Mouse (Mus musculus): ENCODE results near the gene Heatr6. TPM values are rescaled to one million over a fixed set of nuclear protein-coding genes. Genes with fewer than 3 reads are reported as not detected.

The Heatr6 gene
- total and polyA plus RNA-seq, 2 experiments from 2014 or later, result 8.9 to 15.1 TPM

DNA sequence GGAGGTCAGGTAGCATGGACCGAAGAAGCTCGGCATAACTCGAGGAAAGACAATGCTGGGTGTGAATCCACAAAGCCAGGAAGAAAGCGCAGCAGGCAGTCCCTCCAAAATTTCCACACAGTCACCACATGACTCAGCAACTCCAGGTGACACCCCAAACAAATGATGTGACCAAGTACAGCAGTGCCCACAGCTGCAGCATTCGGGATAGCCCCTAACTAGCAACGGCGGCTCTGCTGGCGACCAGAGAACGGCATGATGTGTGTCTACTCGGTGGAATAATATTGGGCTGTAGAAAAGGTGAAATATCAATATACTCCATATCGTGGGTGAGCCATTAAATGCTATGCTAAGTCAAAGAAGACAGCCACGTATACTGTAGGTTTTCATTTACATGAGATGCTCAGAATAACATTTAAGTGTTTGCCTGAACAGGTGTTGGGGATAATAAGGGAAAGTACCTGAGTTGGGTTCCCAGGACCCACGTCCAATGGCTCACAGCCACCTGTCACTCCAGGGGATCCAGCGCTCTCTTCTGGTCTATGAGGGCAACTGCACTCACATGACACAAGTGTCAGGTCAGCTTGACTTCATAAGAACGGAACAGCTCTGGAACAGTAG, 34.0 kb downstream of the Heatr6 start:
- H3K36me3 ChIP-seq (replicated peaks; ENCODE audit: control insufficient read depth, insufficient read depth, low read length), result peaks cover 11% of the 10 kb centered on the region
- no peak overlapping the region for H3K9ac ChIP-seq (replicated peaks; ENCODE audit: low read depth, low read length)
- no peak overlapping the region for H3K4me2 ChIP-seq (ENCODE audit: low read depth, low read length)
- TF ChIP-seq EP300 (IDR thresholded peaks at IDR 0.05; ENCODE audit: low read depth) (no peak), CTCF (IDR thresholded peaks at IDR 0.05; ENCODE audit: low read depth) (no peak)
- no peak for ATAC-seq (ENCODE audit: insufficient read depth, low read depth)
- DNase-seq (ENCODE audit: low spot score), result no peak
- whole genome bisulfite sequencing, result 81% methylated on average over 15 of the region's 15 CpGs
- no peaks in the 10 kb centered on the region for H3K4me1 ChIP-seq (ENCODE audit: control insufficient read depth, insufficient read depth)
- no peak overlapping the region for H3K4me3 ChIP-seq (ENCODE audit: low read depth, low read length)
- no peak overlapping the region for H3K27ac ChIP-seq (ENCODE audit: low read depth)
- H3K27me3 ChIP-seq (ENCODE audit: control insufficient read depth, insufficient read depth, low read length), result no peaks in the 10 kb centered on the region
- H3K9me3 ChIP-seq (replicated peaks; ENCODE audit: control insufficient read depth, low read length), result no peaks in the 10 kb centered on the region

DNA sequence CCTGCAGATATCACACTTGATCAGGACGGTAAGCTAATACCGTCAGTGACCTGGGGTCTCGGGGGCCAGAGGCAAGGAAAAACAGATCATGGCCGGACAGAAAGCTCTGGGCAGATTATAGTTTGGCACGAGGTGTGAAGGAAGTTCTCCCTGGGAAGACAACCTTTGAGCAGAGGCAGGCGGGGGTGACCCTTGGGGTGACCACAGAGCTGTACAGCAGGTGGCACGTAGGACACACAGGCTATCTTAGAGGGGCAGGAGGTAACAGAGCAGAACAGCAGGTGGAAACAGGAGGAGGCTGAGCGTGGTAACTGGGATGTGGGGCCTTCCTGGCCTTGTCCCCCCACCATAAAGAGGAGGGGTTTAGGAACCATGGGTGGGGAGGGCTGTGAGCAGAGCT, 34.8 kb downstream of the Heatr6 start:
- DNase-seq (ENCODE audit: low spot score) (no peak), ATAC-seq (ENCODE audit: insufficient read depth, low read depth) (no peak)
- Histone ChIP-seq H3K4me3 (ENCODE audit: low read depth, low read length) (no peak overlapping the region), H3K9ac (replicated peaks; ENCODE audit: low read depth, low read length) (no peak overlapping the region), H3K36me3 (replicated peaks; ENCODE audit: control insufficient read depth, insufficient read depth, low read length) (peaks cover 3% of the 10 kb centered on the region), H3K27me3 (ENCODE audit: control insufficient read depth, insufficient read depth, low read length) (no peaks in the 10 kb centered on the region), H3K4me2 (ENCODE audit: low read depth, low read length) (no peak overlapping the region), H3K27ac (ENCODE audit: low read depth) (no peak overlapping the region), H3K9me3 (replicated peaks; ENCODE audit: control insufficient read depth, low read length) (no peaks in the 10 kb centered on the region), H3K4me1 (ENCODE audit: control insufficient read depth, insufficient read depth) (no peaks in the 10 kb centered on the region)
- WGBS, result 78% methylated on average over 8 of the region's 8 CpGs
- TF ChIP-seq EP300 (IDR thresholded peaks at IDR 0.05; ENCODE audit: low read depth) (no peak), CTCF (IDR thresholded peaks at IDR 0.05; ENCODE audit: low read depth) (no peak)

DNA sequence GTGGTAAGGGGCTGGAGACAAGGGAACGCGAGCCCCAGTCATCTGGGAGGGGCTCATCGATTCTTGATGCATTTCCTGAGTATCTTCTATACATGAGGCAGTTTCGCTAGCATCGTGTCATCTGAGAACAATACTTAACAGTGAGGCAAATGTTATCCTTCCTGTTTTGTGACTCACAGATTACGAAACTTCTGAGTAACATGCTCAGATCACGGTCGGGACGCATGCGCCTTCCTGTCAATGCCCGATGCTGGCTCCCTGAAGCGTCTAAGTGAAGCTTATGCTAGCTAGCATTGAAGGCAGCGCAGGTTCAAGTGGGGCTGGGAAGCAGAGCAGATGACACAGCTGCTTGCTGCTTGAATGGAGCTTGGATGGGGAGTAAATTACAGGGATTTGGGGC, 35.8 kb downstream of the Heatr6 start:
- Histone ChIP-seq H3K36me3 (replicated peaks; ENCODE audit: control insufficient read depth, insufficient read depth, low read length) (no peaks in the 10 kb centered on the region), H3K9ac (replicated peaks; ENCODE audit: low read depth, low read length) (no peak overlapping the region), H3K4me2 (ENCODE audit: low read depth, low read length) (no peak overlapping the region; the same call in 1 of the 2 replicates), H3K4me1 (ENCODE audit: control insufficient read depth, insufficient read depth) (no peaks in the 10 kb centered on the region), H3K4me3 (ENCODE audit: low read depth, low read length) (no peak overlapping the region), H3K9me3 (replicated peaks; ENCODE audit: control insufficient read depth, low read length) (no peaks in the 10 kb centered on the region), H3K27ac (ENCODE audit: low read depth) (no peak overlapping the region), H3K27me3 (ENCODE audit: control insufficient read depth, insufficient read depth, low read length) (no peaks in the 10 kb centered on the region)
- TF ChIP-seq EP300 (IDR thresholded peaks at IDR 0.05; ENCODE audit: low read depth) (no peak), CTCF (IDR thresholded peaks at IDR 0.05; ENCODE audit: low read depth) (no peak)
- WGBS, result 44% methylated on average over 13 of the region's 13 CpGs
- DNase-seq (ENCODE audit: low spot score), result peak; percentile 38
- ATAC-seq (ENCODE audit: insufficient read depth, low read depth), result peak; percentile 57

DNA sequence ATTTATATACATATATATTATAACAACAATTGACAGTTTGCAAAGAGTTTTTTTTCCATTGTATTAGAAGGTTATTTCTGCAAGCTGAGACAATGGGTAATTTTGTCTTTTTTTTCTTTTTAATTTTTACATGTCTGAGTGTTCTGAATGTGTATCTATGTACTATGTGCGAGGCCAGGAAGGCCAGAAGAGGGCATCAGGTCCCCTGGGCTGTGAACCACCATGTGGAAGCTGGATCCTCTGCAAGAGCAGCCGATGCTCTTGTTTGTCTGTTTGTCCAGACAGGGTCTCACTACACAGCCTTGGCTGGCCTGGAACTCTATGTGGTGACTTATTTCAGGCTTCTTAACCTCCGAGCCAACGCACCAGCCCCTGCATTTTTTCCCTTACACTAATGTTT, 37.6 kb downstream of the Heatr6 start:
- Histone ChIP-seq H3K4me1 (ENCODE audit: control insufficient read depth, insufficient read depth) (no peaks in the 10 kb centered on the region), H3K9me3 (replicated peaks; ENCODE audit: control insufficient read depth, low read length) (no peaks in the 10 kb centered on the region), H3K27me3 (ENCODE audit: control insufficient read depth, insufficient read depth, low read length) (no peaks in the 10 kb centered on the region), H3K36me3 (replicated peaks; ENCODE audit: control insufficient read depth, insufficient read depth, low read length) (no peaks in the 10 kb centered on the region), H3K27ac (ENCODE audit: low read depth) (no peak overlapping the region), H3K4me3 (ENCODE audit: low read depth, low read length) (no peak overlapping the region), H3K9ac (replicated peaks; ENCODE audit: low read depth, low read length) (no peak overlapping the region), H3K4me2 (ENCODE audit: low read depth, low read length) (no peak overlapping the region)
- DNase-seq (ENCODE audit: low spot score) (no peak), ATAC-seq (ENCODE audit: insufficient read depth, low read depth) (no peak)
- 37% methylated on average over 4 of the region's 4 CpGs for WGBS
- no peak for TF ChIP-seq EP300 (IDR thresholded peaks at IDR 0.05; ENCODE audit: low read depth)
- no peak; the same call in 1 of the 2 replicates for TF ChIP-seq CTCF (IDR thresholded peaks at IDR 0.05; ENCODE audit: low read depth)

DNA sequence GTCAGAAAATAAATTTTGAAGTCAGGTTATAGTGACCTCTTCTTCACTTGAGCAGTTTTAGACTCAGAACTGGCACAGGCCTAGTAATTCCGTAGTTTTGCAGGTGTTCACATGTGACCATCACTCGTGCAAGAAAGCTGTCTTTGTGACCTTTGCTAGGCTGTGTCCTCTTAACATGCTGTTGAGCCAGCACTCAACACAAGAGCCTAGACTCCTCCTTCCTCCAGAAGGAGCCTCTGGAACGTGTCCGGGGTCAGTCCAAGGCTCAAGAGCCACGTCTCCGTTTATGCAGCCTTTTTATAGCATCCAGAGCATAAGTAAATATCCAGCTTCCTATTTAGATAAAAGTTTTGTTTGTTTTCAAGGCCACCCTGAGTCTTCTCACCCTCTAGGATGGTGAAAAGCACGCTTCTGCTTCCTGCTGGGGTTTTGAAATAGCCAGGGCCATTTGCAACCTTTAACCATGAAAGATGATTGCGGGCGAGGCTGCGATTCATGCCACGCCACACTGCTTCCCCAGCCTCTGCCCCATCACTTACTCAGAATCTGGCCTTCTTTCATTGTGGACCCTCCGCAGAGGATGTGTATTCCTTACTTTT, 38.9 kb downstream of the Heatr6 start:
- Histone ChIP-seq H3K9ac (replicated peaks; ENCODE audit: low read depth, low read length) (no peak overlapping the region), H3K9me3 (replicated peaks; ENCODE audit: control insufficient read depth, low read length) (no peaks in the 10 kb centered on the region), H3K4me3 (ENCODE audit: low read depth, low read length) (no peak overlapping the region), H3K27ac (ENCODE audit: low read depth) (no peak overlapping the region), H3K27me3 (ENCODE audit: control insufficient read depth, insufficient read depth, low read length) (no peaks in the 10 kb centered on the region), H3K4me2 (ENCODE audit: low read depth, low read length) (no peak overlapping the region), H3K4me1 (ENCODE audit: control insufficient read depth, insufficient read depth) (no peaks in the 10 kb centered on the region), H3K36me3 (replicated peaks; ENCODE audit: control insufficient read depth, insufficient read depth, low read length) (no peaks in the 10 kb centered on the region)
- ATAC-seq (ENCODE audit: insufficient read depth, low read depth) (no peak), DNase-seq (ENCODE audit: low spot score) (no peak)
- 61% methylated on average over 12 of the region's 12 CpGs for WGBS
- TF ChIP-seq CTCF (IDR thresholded peaks at IDR 0.05; ENCODE audit: low read depth) (no peak), EP300 (IDR thresholded peaks at IDR 0.05; ENCODE audit: low read depth) (no peak)

DNA sequence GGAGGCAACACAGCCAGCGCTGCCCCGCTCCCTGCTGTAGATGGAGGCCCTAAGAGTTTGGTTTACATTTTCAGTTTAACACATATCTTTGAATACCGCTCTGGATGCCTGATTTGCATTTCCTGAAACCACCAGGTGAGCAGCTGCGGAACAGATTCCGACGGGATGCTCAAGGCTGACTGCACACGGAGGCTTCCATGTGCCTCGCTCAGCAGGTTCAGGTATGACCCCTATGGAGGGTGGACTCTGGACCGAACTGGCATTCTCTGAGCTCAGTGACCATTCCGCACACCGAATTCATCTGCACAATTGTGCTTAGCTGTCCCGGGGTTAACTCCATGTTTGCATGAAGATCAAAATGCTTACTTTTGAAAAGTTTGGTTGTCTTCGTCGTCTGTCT, 39.8 kb downstream of the Heatr6 start:
- no peaks in the 10 kb centered on the region for H3K4me1 ChIP-seq (ENCODE audit: control insufficient read depth, insufficient read depth)
- WGBS, result 82% methylated on average over 14 of the region's 14 CpGs
- no peak overlapping the region for H3K4me3 ChIP-seq (ENCODE audit: low read depth, low read length)
- TF ChIP-seq CTCF (IDR thresholded peaks at IDR 0.05; ENCODE audit: low read depth), result no peak
- no peak for TF ChIP-seq EP300 (IDR thresholded peaks at IDR 0.05; ENCODE audit: low read depth)
- no peak overlapping the region for H3K4me2 ChIP-seq (ENCODE audit: low read depth, low read length)
- DNase-seq (ENCODE audit: low spot score), result no peak
- H3K27ac ChIP-seq (ENCODE audit: low read depth), result no peak overlapping the region
- H3K36me3 ChIP-seq (replicated peaks; ENCODE audit: control insufficient read depth, insufficient read depth, low read length), result no peaks in the 10 kb centered on the region
- no peak overlapping the region for H3K9ac ChIP-seq (replicated peaks; ENCODE audit: low read depth, low read length)
- ATAC-seq (ENCODE audit: insufficient read depth, low read depth), result no peak
- H3K9me3 ChIP-seq (replicated peaks; ENCODE audit: control insufficient read depth, low read length), result no peaks in the 10 kb centered on the region
- H3K27me3 ChIP-seq (ENCODE audit: control insufficient read depth, insufficient read depth, low read length), result no peaks in the 10 kb centered on the region
